Mouse (Mus musculus) hindbrain, embryonic 11.5 days (tissue): ENCODE data around the gene Clec4g. TPM values are rescaled to one million over a fixed set of nuclear protein-coding genes. Genes with fewer than 3 reads are reported as not detected.

Experiments used
- ATAC-seq: fragments of 200-750 bp; cut with Nextera tagmentation; 2 replicates; pipeline ENCODE4 v1.8.0; 2017; ENCODE audit warnings: mild to moderate bottlenecking, moderate TSS enrichment, moderate library complexity; ENCODE audit not compliant: low FRiP score
- DNase-seq: peaks from one replicate; pipeline ENCODE4 v3.0.0-alpha.2; 2015; ENCODE audit warnings: low spot score
- H3K27ac ChIP-seq: fragments of 300-500 bp; sonication (generic); 2 replicates; pipeline ENCODE4 v1.5.1; 2014; ENCODE audit warnings: mild to moderate bottlenecking, low read depth, low read length
- H3K27me3 ChIP-seq: fragments of 300-500 bp; sonication (generic); 2 replicates; pipeline ENCODE4 v1.6.1; 2014; ENCODE audit warnings: mild to moderate bottlenecking, low read length, moderate library complexity, mixed read lengths; ENCODE audit not compliant: control insufficient read depth, insufficient read depth
- H3K36me3 ChIP-seq: fragments of 300-500 bp; sonication (generic); 2 replicates; pipeline ENCODE4 v1.6.1; 2014; ENCODE audit warnings: mild to moderate bottlenecking, low read length, moderate library complexity, mixed read lengths; ENCODE audit not compliant: control insufficient read depth, insufficient read depth
- H3K4me1 ChIP-seq: fragments of 300-500 bp; sonication (generic); replicated peaks from 2 replicates; pipeline ENCODE4 v1.6.1; 2014; ENCODE audit warnings: low read length, mixed read lengths; ENCODE audit not compliant: control insufficient read depth, insufficient read depth
- H3K4me2 ChIP-seq: fragments of 300-500 bp; sonication (generic); replicated peaks from 2 replicates; pipeline ENCODE4 v1.6.1; 2014; ENCODE audit warnings: mild to moderate bottlenecking, low read depth, low read length
- H3K4me3 ChIP-seq: fragments of 300-500 bp; sonication (generic); 2 replicates; pipeline ENCODE4 v1.5.1; 2014; ENCODE audit warnings: low read depth, low read length
- H3K9ac ChIP-seq: fragments of 300-500 bp; sonication (generic); 2 replicates; pipeline ENCODE4 v1.6.1; 2014; ENCODE audit warnings: low read depth, low read length
- H3K9me3 ChIP-seq: fragments of 300-500 bp; sonication (generic); 2 replicates; pipeline ENCODE4 v1.6.1; 2016; ENCODE audit warnings: low read length; ENCODE audit not compliant: control insufficient read depth
- WGBS: fragments of 180-500 bp; shearing (Covaris S2); extraction: QIAGEN DNeasy Blood & Tissue Kit; methylation state at CpG from one replicate; pipeline ENCODE4 v1.1.7; 2014; 5-methylcytosine and 5-hydroxymethylcytosine counted together
- polyA plus RNA-seq: library from polyadenylated mRNA; unstranded; fragments of >200 nt; fragmentation: Nextera tagmentation; extraction: Ambion mirVana; gene quantifications from 2 replicates; pipeline ENCODE4 v1.2.1, GENCODE M21; 2014

Gene Clec4g
- polyA plus RNA-seq, 1 experiment from 2014 or later, result not detected

DNA sequence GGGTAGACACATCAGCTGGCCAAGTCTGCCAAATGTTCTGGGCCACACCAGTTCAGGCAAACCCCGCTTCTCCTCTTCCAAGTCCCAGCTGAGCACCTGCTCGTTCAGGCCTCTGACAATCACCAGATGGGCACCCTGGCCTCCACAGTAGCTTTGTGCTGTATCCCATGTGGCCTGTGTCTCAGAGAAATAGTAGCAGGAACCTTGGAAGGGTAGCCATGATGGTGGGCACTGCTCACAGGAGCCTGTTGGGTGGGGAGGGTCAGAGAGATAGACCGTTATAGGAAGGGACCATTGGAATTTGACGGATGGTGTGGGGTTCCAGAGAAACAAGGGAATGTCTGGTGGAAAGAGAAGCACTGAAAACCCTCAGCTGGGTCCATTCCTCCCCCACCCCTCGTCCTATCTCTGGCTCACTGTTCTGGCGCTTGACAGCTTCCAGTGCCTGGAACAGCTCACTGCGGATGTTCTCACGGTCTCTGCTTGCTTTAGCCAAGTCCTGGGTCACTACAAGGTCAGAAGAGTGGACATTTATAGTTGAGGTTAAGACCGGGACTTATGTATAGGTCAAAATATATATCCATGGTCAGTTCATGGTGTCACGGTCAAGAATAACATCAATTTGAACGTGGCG, 3.0 kb downstream of the Clec4g start:
- Histone ChIP-seq H3K36me3 (no peaks in the 10 kb centered on the region), H3K9me3 (no peaks in the 10 kb centered on the region), H3K4me2 (no peak overlapping the region), H3K9ac (no peak overlapping the region), H3K4me3 (no peak overlapping the region), H3K27ac (no peak overlapping the region), H3K27me3 (no peaks in the 10 kb centered on the region), H3K4me1 (no peaks in the 10 kb centered on the region)
- no peak for ATAC-seq
- WGBS, result 88% methylated on average over 12 of the region's 12 CpGs
- DNase-seq, result no peak

GRCm38 (mm10) chr8:3711646-3712045, 8.8 kb downstream of the Clec4g start:
- H3K9ac ChIP-seq, result no peak overlapping the region
- no peak for ATAC-seq
- H3K4me2 ChIP-seq, result no peak overlapping the region
- no peaks in the 10 kb centered on the region for H3K4me1 ChIP-seq
- no peaks in the 10 kb centered on the region for H3K27me3 ChIP-seq
- H3K9me3 ChIP-seq, result no peaks in the 10 kb centered on the region
- WGBS, result 71% methylated on average over 2 of the region's 2 CpGs
- H3K36me3 ChIP-seq, result no peaks in the 10 kb centered on the region
- no peak overlapping the region for H3K27ac ChIP-seq
- H3K4me3 ChIP-seq, result no peak overlapping the region
- no peak for DNase-seq

- no peaks in the 10 kb centered on the region for H3K4me1 ChIP-seq
- WGBS, result 87% methylated on average over 3 of the region's 3 CpGs
- no peak overlapping the region for H3K4me3 ChIP-seq
- H3K36me3 ChIP-seq, result no peaks in the 10 kb centered on the region
- no peaks in the 10 kb centered on the region for H3K27me3 ChIP-seq
- DNase-seq, result no peak
- H3K9me3 ChIP-seq, result no peaks in the 10 kb centered on the region
- H3K4me2 ChIP-seq, result no peak overlapping the region
- no peak overlapping the region for H3K9ac ChIP-seq
- no peak for ATAC-seq
- H3K27ac ChIP-seq, result no peak overlapping the region
Observed at GRCm38 (mm10) chr8:3710312-3710711, 10.1 kb downstream of the Clec4g start.

DNA sequence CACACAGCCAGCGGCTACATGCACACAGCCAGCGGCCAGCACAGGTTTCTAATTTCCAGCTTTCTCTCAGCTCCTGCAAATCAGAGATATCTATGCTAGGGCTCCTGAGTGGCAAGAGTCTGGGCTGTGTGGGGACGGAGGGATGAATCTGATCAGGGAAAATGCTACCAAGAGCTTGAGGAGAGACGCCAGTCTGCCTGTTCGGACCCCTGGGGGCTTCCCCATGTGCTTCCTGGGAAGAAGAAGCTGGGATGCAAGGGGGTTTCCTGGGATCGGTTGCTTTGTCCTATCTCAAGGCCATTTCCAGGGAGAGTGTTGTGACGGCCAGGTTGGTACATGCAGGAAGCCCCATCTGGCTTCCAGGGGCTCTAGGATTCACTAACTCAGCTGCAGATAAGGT, 12.8 kb downstream of the Clec4g start:
- no peak overlapping the region for H3K27ac ChIP-seq
- no peak overlapping the region for H3K4me3 ChIP-seq
- no peaks in the 10 kb centered on the region for H3K9me3 ChIP-seq
- H3K36me3 ChIP-seq, result no peaks in the 10 kb centered on the region
- ATAC-seq (no peak), DNase-seq (no peak)
- no peak overlapping the region for H3K4me2 ChIP-seq
- no peak overlapping the region for H3K9ac ChIP-seq
- no peaks in the 10 kb centered on the region for H3K27me3 ChIP-seq
- WGBS, result 72% methylated on average over 7 of the region's 7 CpGs
- H3K4me1 ChIP-seq, result no peaks in the 10 kb centered on the region

DNA sequence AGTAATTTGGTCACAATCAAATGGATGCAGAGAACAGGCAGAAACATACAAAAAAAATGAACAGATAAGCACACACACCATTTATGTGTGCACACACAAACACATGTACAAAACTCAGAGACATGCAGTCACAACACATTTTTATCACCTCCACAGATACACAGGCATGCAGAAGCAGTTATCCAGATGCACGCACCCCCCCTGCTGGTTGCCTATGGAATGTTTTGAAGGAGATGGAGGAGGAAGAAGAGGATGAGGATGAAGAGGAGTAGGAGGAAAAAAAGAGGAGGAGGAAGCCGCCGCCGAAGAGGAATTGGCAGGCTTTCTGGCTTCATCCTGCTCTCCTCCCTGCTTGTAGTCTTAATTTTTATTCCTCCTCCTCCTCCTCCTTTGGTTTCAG, 14.7 kb downstream of the Clec4g start:
- peak; percentile 22 for DNase-seq
- Histone ChIP-seq H3K4me3 (no peak overlapping the region), H3K9me3 (no peaks in the 10 kb centered on the region), H3K36me3 (no peaks in the 10 kb centered on the region), H3K4me1 (no peaks in the 10 kb centered on the region), H3K4me2 (no peak overlapping the region), H3K9ac (no peak overlapping the region), H3K27ac (no peak overlapping the region), H3K27me3 (no peaks in the 10 kb centered on the region)
- no peak for ATAC-seq
- 58% methylated on average over 4 of the region's 4 CpGs for WGBS

GRCm38 (mm10) chr8:3701491-3701890, 19.0 kb downstream of the Clec4g start:
- WGBS, result 85% methylated on average over 1 of the region's 1 CpGs

DNA sequence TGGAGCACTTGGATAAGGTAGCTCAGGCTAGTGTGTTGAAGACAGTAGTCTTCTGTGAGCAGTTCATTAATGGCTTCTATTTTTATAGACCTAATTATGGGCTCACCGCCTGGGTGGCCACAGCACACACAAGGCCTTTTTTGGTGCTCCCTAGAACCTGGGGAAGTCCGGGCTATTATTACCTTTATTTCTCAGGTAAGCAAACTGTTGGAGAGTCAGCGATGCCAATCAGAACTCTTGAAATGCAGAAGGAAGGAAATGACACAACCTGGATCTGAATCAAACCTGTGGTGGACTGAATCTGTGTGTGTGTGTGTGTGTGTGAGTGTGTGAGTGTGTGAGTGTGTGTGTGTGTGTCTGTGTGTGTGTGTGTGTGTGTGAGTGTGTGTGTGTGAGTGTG, 26.3 kb downstream of the Clec4g start, which contains the start of gene Fcer2a:
TSS of gene Fcer2a (minus strand) at position 55 of the 400 bp plus-strand sequence.
- Histone ChIP-seq H3K4me1 (no peaks in the 10 kb centered on the region), H3K27me3 (no peaks in the 10 kb centered on the region), H3K9ac (no peak within 1 kb of the TSS), H3K4me2 (no peak within 1 kb of the TSS), H3K36me3 (no peaks in the 10 kb centered on the region), H3K4me3 (no peak within 1 kb of the TSS), H3K9me3 (no peaks in the 10 kb centered on the region), H3K27ac (no peak within 1 kb of the TSS)
- ATAC-seq (no peak), DNase-seq (no peak)
- 89% methylated on average over 3 of the region's 3 CpGs for WGBS

More at GRCm38 (mm10) chr8:3701491-3701890, 19.0 kb downstream of the Clec4g start:
- DNase-seq, result no peak
- Histone ChIP-seq H3K36me3 (no peaks in the 10 kb centered on the region), H3K9me3 (no peaks in the 10 kb centered on the region), H3K4me1 (no peaks in the 10 kb centered on the region), H3K27me3 (no peaks in the 10 kb centered on the region), H3K4me2 (no peak overlapping the region), H3K9ac (no peak overlapping the region), H3K27ac (no peak overlapping the region), H3K4me3 (no peak overlapping the region)
- no peak for ATAC-seq

GRCm38 (mm10) chr8:3690774-3691173, 29.7 kb downstream of the Clec4g start:
- Histone ChIP-seq H3K27ac (no peak overlapping the region), H3K9me3 (no peaks in the 10 kb centered on the region), H3K27me3 (no peaks in the 10 kb centered on the region), H3K4me2 (no peak overlapping the region), H3K4me1 (no peaks in the 10 kb centered on the region), H3K4me3 (no peak overlapping the region), H3K9ac (no peak overlapping the region), H3K36me3 (no peaks in the 10 kb centered on the region)
- DNase-seq (no peak), ATAC-seq (no peak)
- WGBS, result 86% methylated on average over 3 of the region's 3 CpGs

GRCm38 (mm10) chr8:3687537-3687936, 32.9 kb downstream of the Clec4g start:
- Histone ChIP-seq H3K36me3 (no peaks in the 10 kb centered on the region), H3K9ac (no peak overlapping the region), H3K9me3 (no peaks in the 10 kb centered on the region), H3K27ac (no peak overlapping the region), H3K4me1 (no peaks in the 10 kb centered on the region), H3K27me3 (no peaks in the 10 kb centered on the region), H3K4me2 (no peak overlapping the region), H3K4me3 (no peak overlapping the region)
- ATAC-seq, result no peak
- 69% methylated on average over 6 of the region's 6 CpGs for WGBS
- no peak for DNase-seq
